Mouse (Mus musculus) hindbrain, embryonic 12.5 days (tissue): ENCODE measurements around the gene Disc1. TPM values are rescaled to one million over a fixed set of nuclear protein-coding genes. Genes with fewer than 3 reads are reported as not detected.

Source experiments
- ATAC-seq: fragments of 200-750 bp; cut with Nextera tagmentation; 2 replicates; pipeline ENCODE4 v1.8.0; 2017; ENCODE audit warnings: moderate TSS enrichment; ENCODE audit not compliant: low FRiP score
- H3K27ac ChIP-seq: fragments of 300-500 bp; sonication (generic); 2 replicates; pipeline ENCODE4 v1.5.1; 2016; ENCODE audit warnings: mild to moderate bottlenecking
- H3K27me3 ChIP-seq: fragments of 300-500 bp; sonication (generic); 2 replicates; pipeline ENCODE4 v1.6.1; 2016; ENCODE audit warnings: mild to moderate bottlenecking
- H3K36me3 ChIP-seq: fragments of 300-500 bp; sonication (generic); 2 replicates; pipeline ENCODE4 v1.6.1; 2016; ENCODE audit warnings: mild to moderate bottlenecking
- H3K4me1 ChIP-seq: fragments of 300-500 bp; sonication (generic); 2 replicates; pipeline ENCODE4 v1.6.1; 2016
- H3K4me2 ChIP-seq: fragments of 300-500 bp; sonication (generic); replicated peaks from 2 replicates; pipeline ENCODE4 v1.6.1; 2016; ENCODE audit warnings: mild to moderate bottlenecking
- H3K4me3 ChIP-seq: fragments of 300-500 bp; sonication (generic); 2 replicates; pipeline ENCODE4 v1.5.1; 2016; ENCODE audit warnings: mild to moderate bottlenecking
- H3K9ac ChIP-seq: fragments of 300-500 bp; sonication (generic); 2 replicates; pipeline ENCODE4 v1.6.1; 2016; ENCODE audit warnings: mild to moderate bottlenecking, moderate library complexity
- H3K9me3 ChIP-seq: fragments of 300-500 bp; sonication (generic); replicated peaks from 2 replicates; pipeline ENCODE4 v1.6.1; 2016; ENCODE audit warnings: mild to moderate bottlenecking
- WGBS: fragments of 180-500 bp; shearing (Covaris S2); methylation state at CpG from one replicate; pipeline ENCODE4 v1.1.7; 2016; 5-methylcytosine and 5-hydroxymethylcytosine counted together
- polyA plus RNA-seq: library from polyadenylated mRNA; unstranded; fragments of >200 nt; fragmentation: Nextera tagmentation; extraction: Ambion mirVana; gene quantifications from 2 replicates; pipeline ENCODE4 v1.2.1, GENCODE M21; 2016

Gene Disc1
- polyA plus RNA-seq, 1 experiment from 2014 or later: 2.8 TPM

DNA sequence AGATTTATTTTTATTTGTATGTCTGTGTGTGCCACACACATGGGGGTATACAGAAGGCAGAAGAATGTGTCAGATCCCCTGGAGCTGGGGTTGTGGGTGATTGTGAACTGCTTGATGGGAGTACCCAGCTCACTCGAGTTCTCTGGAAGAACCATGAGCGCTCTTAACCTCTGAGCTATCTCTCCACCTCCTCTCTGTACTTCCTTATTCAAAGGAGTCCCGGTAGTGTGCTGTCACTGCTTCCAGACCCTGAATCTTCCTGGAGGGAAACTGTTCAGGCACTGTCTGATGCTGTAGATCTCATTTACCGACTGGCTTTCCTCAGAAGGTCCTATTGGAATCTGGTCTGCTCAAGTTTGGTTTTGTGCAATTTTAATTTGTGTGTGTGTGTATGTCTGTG lies 186.8 kb downstream of the Disc1 start:
- Histone ChIP-seq H3K36me3 (no peaks in the 10 kb centered on the region), H3K9me3 (no peaks in the 10 kb centered on the region), H3K27me3 (no peaks in the 10 kb centered on the region; the same call in 1 of the 2 replicates), H3K27ac (no peak overlapping the region), H3K4me3 (no peak overlapping the region), H3K4me1 (peaks cover 39% of the 10 kb centered on the region), H3K4me2 (no peak overlapping the region), H3K9ac (no peak overlapping the region)
- no peak for ATAC-seq
- WGBS: 70% methylated on average over 4 of the region's 4 CpGs

DNA sequence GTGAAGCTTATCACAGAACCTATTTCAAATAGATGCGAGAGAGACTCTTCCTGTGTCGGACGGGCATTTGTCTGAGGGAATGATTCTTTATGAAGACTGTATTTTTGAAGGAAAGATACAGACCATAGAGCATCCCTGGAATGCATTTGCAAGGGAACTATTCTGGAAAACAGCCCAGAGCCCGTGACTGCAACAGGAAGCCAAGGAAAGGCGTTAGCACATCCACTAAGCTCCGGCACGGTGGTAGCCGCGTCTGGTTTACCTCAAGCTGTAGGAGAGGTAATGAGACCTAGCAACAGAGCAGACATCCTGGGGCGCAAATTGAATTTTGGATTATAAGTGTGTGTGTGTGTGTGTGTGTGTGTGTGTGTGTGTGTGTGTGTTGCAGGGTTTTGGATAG lies 188.4 kb downstream of the Disc1 start:
- no peaks in the 10 kb centered on the region for H3K9me3 ChIP-seq
- no peak overlapping the region for H3K9ac ChIP-seq
- H3K4me3 ChIP-seq: no peak overlapping the region
- no peak for ATAC-seq
- no peaks in the 10 kb centered on the region; the same call in none of the 2 replicates for H3K27me3 ChIP-seq
- 54% methylated on average over 10 of the region's 10 CpGs for WGBS
- no peak overlapping the region for H3K27ac ChIP-seq
- peaks cover 28% of the 10 kb centered on the region for H3K4me1 ChIP-seq
- H3K4me2 ChIP-seq: no peak overlapping the region
- no peaks in the 10 kb centered on the region for H3K36me3 ChIP-seq

DNA sequence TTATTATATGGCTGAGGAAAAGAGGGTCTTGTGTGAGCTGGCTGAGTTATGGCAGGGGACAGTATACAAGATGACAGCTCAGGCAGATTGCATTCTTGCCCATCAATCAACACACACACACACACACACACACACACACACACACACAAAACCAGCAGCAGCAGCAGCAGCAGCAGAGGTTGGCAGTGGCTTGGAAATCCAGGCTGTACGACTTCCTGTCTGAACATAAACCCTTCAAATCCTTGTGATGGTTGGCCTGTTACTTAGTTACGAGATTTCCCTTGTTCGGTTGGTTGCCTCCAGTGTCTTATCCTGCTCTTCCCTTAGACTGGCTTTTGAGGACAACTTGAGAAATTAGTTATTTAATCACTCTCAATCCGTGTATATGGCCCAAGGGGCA lies 188.9 kb downstream of the Disc1 start:
- Histone ChIP-seq H3K9me3 (no peaks in the 10 kb centered on the region), H3K27me3 (no peaks in the 10 kb centered on the region; the same call in none of the 2 replicates), H3K4me1 (peaks cover 28% of the 10 kb centered on the region), H3K4me3 (no peak overlapping the region), H3K36me3 (no peaks in the 10 kb centered on the region), H3K27ac (no peak overlapping the region), H3K9ac (no peak overlapping the region), H3K4me2 (no peak overlapping the region)
- 33% methylated on average over 4 of the region's 4 CpGs for WGBS
- no peak for ATAC-seq

DNA sequence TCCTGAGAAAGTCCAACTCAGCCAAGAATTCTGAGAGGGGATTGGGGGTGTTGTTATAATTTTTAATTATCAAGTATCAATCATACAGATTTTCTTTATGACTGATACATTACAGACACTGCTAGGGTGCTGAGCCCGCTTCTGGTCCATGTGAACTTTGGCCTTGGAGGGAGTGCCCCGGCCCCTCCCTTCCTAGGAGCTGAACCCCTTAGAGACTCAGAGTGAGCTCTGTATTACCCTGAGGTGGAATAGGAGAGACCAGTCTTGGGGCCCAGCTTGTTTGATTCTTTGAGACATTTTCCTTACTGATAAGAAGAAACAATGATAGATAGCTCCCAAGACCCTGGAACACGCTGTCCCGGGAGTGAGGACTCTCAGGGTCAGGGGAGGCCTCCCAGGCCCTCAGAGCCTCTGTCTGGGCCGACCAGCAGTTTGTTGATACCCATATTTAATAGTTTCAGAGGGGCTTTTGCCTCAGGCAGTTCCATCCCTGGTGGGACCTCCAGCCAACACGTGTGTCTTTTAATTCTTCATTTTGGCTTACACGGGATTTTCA lies 192.8 kb downstream of the Disc1 start:
- Histone ChIP-seq H3K27ac (no peak overlapping the region), H3K27me3 (no peaks in the 10 kb centered on the region; the same call in none of the 2 replicates), H3K36me3 (no peaks in the 10 kb centered on the region), H3K9ac (no peak overlapping the region), H3K9me3 (no peaks in the 10 kb centered on the region), H3K4me2 (no peak overlapping the region), H3K4me3 (no peak overlapping the region), H3K4me1 (peaks cover 10% of the 10 kb centered on the region)
- ATAC-seq: no peak
- 50% methylated on average over 7 of the region's 7 CpGs for WGBS

GRCm38 (mm10) chr8:125247349-125247748 lies 193.4 kb downstream of the Disc1 start:
- 0% methylated on average over 1 of the region's 1 CpGs for WGBS
- H3K9me3 ChIP-seq: no peaks in the 10 kb centered on the region
- no peak overlapping the region for H3K4me2 ChIP-seq
- H3K4me1 ChIP-seq: peaks cover 9% of the 10 kb centered on the region
- no peak for ATAC-seq
- no peak overlapping the region for H3K9ac ChIP-seq
- H3K36me3 ChIP-seq: no peaks in the 10 kb centered on the region
- H3K27ac ChIP-seq: no peak overlapping the region
- no peaks in the 10 kb centered on the region; the same call in none of the 2 replicates for H3K27me3 ChIP-seq
- H3K4me3 ChIP-seq: no peak overlapping the region

DNA sequence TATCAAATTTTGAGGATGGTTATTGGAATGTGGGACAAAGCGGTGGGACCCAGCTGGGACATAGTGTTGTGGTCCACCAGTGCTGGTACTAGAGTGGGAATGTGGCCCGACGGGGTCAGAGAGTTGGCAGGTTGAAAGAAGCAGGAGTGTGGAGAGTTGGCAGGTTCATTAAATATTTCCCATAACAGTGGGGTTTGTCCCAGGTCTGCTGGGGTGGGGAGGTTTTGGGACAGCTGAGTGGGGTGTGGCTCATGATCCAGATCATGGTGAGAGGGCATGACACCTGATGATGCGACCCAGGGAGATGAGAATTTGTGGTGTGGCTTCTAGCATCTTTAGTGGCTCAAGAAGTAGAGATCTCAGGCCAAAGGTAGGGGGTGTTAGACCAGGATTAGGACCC lies 199.0 kb downstream of the Disc1 start:
- Histone ChIP-seq H3K27ac (no peak overlapping the region), H3K4me1 (peaks cover 24% of the 10 kb centered on the region), H3K27me3 (no peaks in the 10 kb centered on the region), H3K4me3 (no peak overlapping the region), H3K4me2 (no peak overlapping the region), H3K9ac (no peak overlapping the region), H3K9me3 (no peaks in the 10 kb centered on the region), H3K36me3 (no peaks in the 10 kb centered on the region)
- ATAC-seq: no peak
- 96% methylated on average over 4 of the region's 4 CpGs for WGBS

GRCm38 (mm10) chr8:125253505-125254180 lies 199.6 kb downstream of the Disc1 start:
- Histone ChIP-seq H3K27me3 (no peaks in the 10 kb centered on the region), H3K9me3 (no peaks in the 10 kb centered on the region), H3K27ac (peak overlapping the region; percentile 97), H3K4me1 (peaks cover 24% of the 10 kb centered on the region), H3K4me2 (peak overlapping the region; percentile 86), H3K36me3 (no peaks in the 10 kb centered on the region), H3K4me3 (peak overlapping the region; percentile 40), H3K9ac (peak overlapping the region; percentile 75; the same call in 1 of the 2 replicates)
- peak; percentile 46; the same call in 1 of the 2 replicates for ATAC-seq
- 29% methylated on average over 10 of the region's 10 CpGs for WGBS

GRCm38 (mm10) chr8:125254188-125255005 lies 200.4 kb downstream of the Disc1 start:
- no peaks in the 10 kb centered on the region for H3K27me3 ChIP-seq
- peaks cover 24% of the 10 kb centered on the region for H3K4me1 ChIP-seq
- 7% methylated on average over 23 of the region's 23 CpGs for WGBS
- H3K4me3 ChIP-seq: peak overlapping the region; percentile 40
- H3K4me2 ChIP-seq: peak overlapping the region; percentile 86
- H3K9me3 ChIP-seq: no peaks in the 10 kb centered on the region
- peak overlapping the region; percentile 97 for H3K27ac ChIP-seq
- no peaks in the 10 kb centered on the region for H3K36me3 ChIP-seq
- peak; percentile 87 for ATAC-seq
- peak overlapping the region; percentile 75 for H3K9ac ChIP-seq

GRCm38 (mm10) chr8:125255006-125255685 lies 201.2 kb downstream of the Disc1 start:
- H3K9me3 ChIP-seq: no peaks in the 10 kb centered on the region
- no peaks in the 10 kb centered on the region for H3K36me3 ChIP-seq
- H3K9ac ChIP-seq: peak overlapping the region; percentile 75; the same call in 1 of the 2 replicates
- peak; percentile 75 for ATAC-seq
- peak overlapping the region; percentile 86 for H3K4me2 ChIP-seq
- H3K4me1 ChIP-seq: peaks cover 24% of the 10 kb centered on the region
- peak overlapping the region; percentile 97 for H3K27ac ChIP-seq
- H3K4me3 ChIP-seq: peak overlapping the region; percentile 40; the same call in 1 of the 2 replicates
- 43% methylated on average over 11 of the region's 11 CpGs for WGBS
- no peaks in the 10 kb centered on the region for H3K27me3 ChIP-seq

- no peak for ATAC-seq
- Histone ChIP-seq H3K27me3 (no peaks in the 10 kb centered on the region), H3K9ac (no peak overlapping the region), H3K4me1 (peaks cover 28% of the 10 kb centered on the region), H3K4me3 (no peak overlapping the region), H3K4me2 (no peak overlapping the region), H3K9me3 (no peaks in the 10 kb centered on the region), H3K27ac (no peak overlapping the region), H3K36me3 (no peaks in the 10 kb centered on the region)
- WGBS: 57% methylated on average over 2 of the region's 2 CpGs
Measured at GRCm38 (mm10) chr8:125257660-125258059, 203.7 kb downstream of the Disc1 start.

DNA sequence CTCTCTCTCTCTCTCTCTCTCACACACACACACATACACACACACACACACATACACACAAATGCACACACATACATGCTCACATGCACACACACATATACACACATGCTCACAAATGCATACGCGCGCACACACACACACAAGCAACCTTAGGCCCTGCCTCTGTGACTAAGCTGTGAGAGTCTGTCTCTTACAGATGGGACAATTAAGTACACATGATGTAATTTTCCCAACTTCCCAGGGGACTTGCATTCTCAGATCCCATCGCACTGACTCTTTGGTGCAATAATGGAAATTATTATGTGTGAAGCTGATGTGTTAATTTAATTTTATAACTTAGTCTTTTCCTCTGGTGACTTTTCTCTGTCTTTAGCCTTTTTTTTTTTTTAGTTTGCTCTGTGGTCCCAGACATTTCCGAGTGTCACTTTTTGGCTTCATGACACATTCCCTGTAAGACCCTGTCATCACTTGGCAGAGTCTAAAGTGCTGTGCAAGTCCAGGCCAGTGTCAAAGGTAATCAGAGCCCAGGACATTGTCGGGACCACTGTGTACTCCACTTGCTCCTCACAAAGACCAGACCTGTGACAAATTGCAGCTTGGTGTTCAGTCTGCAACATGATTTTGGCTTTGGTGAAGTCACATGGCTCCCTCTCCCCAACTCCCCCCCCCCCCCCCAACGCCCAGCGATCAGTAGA lies 205.0 kb downstream of the Disc1 start:
- no peak for ATAC-seq
- peak overlapping the region; percentile 30; the same call in 1 of the 2 replicates for H3K27ac ChIP-seq
- 81% methylated on average over 8 of the region's 8 CpGs for WGBS

More for the DNA sequence above, 205.0 kb downstream of the Disc1 start:
- no peak overlapping the region for H3K4me2 ChIP-seq
- H3K36me3 ChIP-seq: no peaks in the 10 kb centered on the region
- H3K27me3 ChIP-seq: no peaks in the 10 kb centered on the region
- no peak overlapping the region for H3K4me3 ChIP-seq
- H3K4me1 ChIP-seq: peaks cover 21% of the 10 kb centered on the region
- no peak overlapping the region for H3K9ac ChIP-seq
- H3K9me3 ChIP-seq: no peaks in the 10 kb centered on the region
